Mouse (Mus musculus) embryo, embryonic 10 days (tissue): ENCODE results near the gene Cyth2.

Experiments used
- DNase-seq: peaks from one replicate; pipeline ENCODE4 v3.0.0-alpha.2; 2015; ENCODE audit warnings: low spot score

The Cyth2 gene

DNA sequence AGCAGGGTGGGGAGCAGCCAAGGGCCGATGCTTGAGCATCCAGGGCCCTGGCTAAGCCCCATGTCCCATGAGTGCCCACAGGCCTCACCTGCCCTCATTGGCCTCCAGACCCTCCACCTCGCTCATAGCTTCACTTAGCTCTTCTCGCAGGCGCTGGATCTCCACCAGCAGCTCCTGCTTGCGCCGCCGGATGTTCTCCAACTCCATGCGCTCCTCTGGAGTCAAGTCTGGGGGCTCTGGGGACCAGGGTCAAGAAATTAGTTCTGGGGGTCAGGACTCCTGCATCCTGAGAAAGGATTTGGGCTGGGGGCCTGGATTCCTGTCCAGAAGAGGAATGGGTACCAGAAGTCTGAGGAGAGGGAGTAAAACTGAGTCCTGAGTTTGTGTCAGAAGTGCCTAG lies 1.5 kb downstream of the Cyth2 start:
- no peak for DNase-seq

DNA sequence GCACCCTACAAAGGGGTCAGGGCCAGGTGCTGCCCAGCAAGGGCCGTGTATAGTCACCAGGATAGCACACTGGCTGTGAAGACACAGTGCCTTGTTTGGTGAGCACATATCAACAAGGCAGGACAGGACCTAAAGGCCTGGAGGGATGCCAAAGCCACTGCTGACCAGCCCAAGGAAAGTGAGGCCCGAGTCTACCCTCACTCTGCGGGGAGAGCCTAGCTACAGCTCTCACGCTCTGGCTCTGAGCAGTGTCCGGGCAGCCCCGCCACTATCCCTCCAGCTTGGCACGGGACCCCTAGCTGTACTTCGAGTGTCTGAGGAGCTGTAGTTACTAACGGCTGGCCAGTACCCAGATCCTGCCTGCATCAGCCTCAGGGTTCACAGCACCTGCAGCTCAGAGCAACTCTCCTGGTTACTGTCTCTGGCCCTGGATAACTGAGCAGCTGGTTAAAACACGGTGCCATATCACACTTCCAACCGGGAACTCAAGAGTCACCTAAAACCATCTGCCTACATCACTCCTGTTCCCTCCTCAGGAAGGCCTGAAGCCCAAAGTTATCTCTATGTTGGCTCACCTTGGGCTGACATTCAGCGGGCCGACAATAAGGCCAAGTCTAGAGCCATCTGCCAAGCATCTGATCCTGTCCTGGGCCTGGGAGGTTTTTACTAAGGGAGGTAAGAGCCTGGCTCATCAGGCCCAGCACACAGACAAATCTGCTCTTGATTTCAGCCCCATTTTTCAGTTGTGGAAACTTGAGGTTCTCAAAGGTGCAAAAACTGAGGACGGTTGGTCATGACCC lies 4.9 kb downstream of the Cyth2 start:
- DNase-seq = no peak

DNA sequence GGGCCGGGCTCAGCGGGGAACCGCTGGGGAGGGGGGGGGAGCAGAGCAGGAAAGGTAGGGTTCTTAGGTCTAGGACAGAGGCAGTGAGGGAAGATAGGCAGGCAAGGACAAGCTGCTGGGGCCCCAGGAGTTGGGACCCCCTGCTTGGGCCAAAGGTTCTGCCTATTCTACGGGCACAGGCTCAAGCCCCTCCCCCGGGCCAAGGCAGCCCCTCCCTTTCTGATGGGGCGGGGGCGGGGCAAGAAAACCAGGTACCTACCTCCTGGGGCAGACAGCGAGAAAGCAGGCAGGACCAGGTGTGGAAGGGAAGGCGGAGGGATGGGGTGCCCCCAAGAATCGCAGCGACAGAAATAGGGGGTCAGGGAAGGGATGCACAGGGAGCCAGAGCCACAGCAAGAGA lies 5.9 kb downstream of the Cyth2 start:
- no peak for DNase-seq

DNA sequence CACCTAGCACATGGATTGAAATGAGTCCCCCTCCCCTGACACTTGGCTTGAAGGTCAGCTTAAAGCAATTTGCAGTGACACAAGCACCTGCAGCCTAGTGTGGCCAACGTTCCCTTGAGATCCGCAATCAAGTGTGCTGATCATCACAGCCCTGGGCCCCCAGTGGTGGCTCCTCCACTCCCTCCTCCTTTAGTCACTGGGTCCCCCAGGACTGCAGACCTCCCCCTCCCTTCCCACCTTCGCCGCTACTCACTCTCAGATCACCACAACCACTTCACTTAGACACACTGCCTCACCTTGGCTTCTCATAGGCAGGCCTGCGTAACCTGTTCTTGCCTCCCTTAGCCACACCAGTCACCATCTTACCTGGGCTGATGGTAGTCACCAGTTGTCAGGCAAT lies 8.4 kb downstream of the Cyth2 start:
- DNase-seq = no peak

DNA sequence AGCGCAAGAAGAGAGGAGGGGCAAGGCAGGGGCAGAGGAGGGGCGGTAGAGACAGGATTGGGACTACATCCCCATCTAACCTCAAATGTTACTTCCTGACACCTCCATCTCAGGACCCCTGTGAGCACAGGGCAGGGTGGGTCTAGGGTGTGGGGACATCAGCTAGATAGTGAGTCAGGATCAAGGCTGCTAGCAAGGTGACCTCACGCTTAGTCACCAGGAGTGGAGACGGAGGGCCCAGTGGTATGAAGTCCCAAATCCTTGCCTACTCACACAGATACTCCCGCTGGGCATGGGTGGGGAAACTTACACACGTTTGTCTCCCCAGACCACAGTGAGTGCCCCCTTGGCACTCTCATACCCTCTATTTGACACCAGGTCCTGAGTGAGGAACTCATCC lies 11.8 kb downstream of the Cyth2 start:
- no peak for DNase-seq

DNA sequence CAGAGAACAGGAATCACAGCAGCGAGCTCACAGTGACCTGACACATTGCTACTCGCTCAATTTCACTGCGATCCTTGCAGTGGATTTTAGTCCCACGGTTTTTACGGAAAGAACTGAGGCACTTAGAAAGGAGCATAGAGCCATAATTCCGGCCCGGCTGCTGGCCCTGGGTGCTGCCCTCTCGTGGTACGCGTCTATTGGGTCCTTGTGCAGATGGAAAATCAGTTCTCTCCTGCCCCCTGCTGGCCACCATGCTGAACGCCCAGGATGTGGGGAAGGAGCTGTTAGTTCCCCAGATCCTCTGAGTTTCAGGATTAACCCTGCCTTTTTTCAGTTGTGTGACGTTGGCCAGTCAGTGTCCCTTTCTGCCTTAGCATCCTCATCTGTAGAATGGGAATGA lies 13.0 kb downstream of the Cyth2 start:
- peak; percentile 95 for DNase-seq

DNA sequence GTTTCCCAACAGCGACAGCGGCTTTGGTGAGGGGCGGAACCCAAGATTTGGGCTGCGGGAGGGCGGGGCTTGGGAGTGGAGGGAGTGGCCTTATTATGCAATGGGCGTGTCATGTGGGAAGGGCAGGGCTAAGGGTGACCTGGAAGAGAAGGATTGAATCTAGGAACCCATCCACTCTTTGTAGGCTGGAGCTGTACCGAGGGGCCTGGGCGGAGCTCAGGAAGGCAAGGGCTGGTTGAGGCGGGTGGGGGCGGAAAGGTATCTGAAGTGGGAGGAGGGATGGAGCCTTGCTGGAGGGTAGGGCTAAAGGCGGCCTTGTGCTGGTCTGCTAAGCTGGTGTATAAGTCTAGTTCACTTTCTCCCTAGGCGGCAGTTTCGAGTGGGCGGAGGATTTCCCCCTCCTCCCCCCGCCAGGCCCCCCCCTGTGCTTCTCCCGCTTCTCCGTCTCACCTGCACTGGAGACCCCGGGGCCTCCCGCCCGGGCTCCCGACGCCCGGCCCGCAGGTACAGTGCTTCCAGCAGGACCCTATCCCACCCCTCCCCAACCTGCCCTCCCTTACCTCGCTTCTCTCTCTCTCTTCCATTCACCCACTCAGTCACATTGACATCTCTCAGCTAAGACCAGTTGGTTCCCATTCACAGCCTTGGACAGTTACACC lies 13.7 kb downstream of the Cyth2 start:
- peak; percentile 59 for DNase-seq

DNA sequence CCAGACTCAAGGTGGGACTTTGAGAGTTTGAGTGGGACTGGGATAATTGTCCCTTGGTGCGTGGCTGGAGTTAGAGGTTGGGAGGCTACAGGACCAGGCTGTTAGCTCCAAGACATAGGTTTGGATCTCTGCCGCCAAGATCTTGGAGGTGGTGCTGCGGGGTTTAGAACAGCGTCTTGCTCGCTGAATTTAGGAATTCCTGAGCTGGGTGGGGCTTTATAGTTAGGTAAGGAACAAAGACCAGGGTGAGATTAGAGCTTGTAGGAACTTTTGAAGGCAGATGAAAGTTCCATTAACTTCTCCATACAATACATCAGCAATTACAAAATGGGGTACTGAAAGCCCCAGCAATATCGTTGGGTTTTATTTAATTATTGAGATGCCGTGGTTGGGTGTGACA lies 14.4 kb downstream of the Cyth2 start:
- no peak for DNase-seq

DNA sequence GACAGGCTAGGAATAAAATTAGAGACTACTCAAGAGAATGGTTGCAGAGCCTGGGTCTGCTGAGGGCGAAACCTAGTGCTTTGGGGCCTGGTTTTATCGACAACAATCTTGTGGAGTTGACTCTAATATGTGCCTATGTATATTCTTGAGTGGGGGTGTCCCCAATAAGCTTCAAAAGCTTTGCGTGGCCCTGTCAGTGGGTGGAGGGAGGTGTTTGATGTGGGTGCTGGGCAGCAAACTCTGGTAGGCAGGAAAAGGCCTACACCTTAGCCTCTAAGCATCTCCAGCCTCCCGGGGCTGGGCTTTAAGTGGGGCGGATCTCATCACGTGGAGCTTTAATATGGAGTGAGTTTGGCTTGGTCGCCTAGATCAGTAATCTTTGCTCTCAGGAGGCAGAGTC lies 15.4 kb downstream of the Cyth2 start:
- DNase-seq = no peak

DNA sequence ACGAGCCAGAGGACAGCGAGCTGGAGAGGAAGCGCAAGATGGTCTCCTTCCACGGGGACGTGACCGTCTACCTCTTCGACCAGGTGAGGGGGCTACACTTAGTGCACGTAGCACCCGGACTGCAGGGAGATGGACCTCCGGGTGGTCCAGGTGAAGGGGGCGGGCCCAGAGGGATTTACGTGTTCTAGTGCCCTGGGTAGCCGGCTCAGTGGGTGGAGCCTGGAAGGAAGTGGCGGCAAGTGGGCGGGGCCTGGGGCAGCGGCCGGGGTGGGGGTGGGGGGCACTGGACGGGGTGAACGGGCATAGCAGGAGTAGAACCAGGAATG lies 15.9 kb downstream of the Cyth2 start:
- no peak for DNase-seq

DNA sequence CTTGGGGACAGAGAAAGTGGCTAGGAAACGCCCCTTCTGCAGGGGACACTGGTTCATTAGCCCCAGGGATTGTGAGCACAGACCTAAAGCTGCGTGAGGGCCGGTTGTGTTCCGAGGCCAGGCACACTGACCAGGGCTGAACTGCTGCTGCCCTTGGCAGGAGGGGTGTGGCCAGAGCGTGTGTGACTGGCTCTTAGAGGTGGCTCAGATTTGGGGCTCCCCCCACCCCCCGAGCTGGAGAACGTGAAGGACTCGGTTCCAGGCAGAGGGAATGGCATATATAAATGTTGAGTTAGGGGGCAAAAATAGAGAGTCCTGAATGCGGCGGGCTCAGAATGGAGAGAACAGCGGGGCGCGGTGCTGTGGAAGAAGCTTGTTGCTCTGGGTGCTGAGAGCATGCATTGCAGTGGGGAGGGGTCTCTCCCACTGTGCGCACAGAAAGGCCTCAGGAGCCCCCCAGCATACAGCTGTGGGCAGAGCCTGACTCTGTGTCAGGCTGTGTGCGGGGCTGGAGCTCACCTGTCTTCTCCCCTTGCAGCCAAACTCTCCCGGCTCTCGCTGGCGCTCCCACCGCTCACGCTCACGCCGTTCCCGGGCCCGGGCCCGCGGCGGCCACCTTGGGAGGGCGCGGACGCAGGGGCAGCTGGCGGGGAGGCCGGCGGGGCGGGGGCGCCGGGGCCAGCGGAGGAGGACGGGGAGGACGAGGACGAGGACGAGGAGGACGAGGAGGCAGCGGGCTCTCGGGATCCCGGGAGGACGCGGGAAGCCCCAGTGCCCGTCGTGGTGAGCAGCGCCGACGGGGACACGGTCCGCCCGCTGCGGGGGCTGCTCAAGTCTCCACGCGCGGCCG lies 16.5 kb downstream of the Cyth2 start:
- no peak for DNase-seq

DNA sequence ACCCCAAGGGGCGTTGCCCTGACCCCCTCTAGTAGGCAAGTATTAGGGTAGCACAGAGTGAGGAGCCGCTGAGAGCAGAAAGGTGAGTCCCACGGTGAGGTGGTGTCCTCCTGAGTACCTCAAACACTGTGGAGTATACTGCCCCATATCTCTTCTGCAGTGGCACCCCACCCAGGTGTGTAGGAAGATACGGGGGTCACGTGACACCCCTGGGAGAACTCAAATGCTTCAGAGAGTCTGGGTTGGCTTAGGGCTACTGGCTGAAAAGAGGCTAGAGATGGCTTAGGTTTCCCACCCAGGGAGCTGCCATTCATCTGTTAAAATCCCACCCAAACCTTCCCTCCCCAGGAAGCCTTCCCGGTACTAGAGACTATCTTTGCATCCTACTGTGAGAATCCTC lies 17.4 kb downstream of the Cyth2 start:
- DNase-seq = no peak

DNA sequence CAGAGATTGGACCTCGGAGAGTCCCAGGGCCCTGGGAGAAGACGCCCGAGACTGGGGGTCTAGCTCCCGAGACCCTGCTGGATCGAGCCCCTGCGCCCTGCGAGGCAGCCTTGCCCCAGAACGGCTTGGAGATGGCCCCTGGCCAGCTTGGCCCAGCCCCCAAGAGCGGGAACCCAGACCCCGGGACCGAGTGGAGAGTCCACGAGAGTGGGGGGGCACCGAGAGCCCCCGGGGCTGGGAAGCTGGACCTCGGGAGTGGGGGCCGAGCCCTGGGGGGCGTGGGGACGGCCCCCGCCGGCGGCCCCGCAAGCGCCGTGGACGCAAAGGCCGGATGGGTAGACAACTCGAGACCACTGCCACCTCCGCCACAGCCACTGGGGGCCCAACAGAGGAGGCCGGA lies 19.4 kb downstream of the Cyth2 start:
- DNase-seq = no peak

DNA sequence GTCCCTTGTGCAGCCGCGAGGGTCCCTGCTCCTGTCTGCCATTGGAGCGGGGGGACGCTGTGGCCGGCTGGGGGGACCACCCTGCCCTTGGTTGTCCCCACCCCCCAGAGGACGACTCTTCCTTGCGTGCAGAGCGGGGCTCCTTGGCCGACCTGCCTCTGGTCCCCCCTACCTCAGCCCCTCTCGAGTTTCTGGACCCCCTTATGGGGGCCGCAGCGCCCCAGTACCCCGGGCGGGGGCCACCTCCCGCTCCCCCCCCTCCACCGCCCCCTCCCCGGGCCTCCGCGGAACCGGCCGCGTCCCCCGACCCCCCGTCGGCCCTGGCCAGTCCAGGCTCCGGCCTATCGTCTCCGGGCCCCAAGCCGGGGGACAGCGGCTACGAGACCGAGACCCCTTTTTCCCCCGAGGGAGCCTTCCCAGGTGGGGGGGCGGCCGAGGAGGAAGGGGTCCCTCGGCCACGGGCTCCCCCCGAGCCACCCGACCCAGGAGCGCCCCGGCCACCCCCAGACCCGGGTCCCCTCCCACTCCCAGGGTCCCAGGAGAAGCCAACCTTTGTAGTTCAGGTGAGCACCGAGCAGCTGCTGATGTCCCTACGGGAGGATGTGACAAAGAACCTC lies 20.3 kb downstream of the Cyth2 start:
- no peak for DNase-seq

DNA sequence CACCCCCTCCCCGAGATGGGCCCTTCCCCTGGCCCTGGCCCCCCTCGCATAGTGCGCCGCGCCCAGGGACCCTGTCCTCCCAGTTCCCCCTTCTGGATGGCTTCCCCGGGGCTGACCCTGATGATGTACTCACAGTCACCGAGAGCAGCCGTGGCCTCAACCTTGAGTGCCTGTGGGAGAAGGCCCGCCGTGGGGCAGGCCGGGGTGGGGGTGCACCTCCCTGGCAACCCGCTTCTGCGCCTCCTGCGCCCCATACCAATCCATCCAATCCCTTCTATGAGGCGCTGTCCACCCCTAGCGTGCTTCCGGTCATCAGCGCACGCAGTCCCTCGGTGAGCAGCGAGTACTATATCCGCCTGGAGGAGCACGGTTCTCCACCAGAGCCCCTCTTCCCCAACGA lies 21.1 kb downstream of the Cyth2 start:
- DNase-seq = no peak

DNA sequence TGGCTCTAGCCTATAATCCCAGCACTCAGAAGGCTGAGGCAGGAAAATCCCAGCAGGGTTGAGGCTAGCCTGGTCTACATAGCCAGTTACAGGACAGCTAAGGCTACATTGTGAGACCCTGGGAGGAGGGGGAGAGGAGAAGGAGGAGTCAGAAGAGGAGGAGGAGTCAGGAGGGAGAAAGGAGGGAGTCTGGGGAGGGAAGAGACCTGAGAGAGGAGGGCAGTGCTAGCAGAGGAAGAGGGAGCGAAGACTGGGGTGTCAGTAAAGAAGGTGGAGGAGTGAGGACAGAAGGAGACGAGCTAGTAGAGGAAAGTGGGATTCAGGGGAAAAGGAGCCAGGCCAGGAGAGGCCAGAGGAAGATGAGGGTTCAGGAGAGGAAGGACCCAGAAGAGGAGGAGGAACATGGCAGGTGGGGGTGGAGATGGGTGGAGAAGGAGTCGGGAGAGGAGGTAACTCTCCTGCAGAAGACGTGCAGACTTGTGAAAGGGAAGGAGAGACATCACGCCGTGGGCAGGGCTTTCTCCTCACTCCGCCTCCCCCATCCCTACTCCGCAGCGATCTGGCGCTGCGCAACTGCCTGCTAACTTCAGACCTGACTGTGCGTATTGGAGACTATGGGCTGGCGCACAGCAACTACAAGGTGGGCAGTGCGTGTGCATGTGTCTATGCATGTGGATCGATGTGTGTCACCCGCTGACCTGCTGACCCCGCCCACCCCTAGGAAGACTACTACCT lies 22.5 kb downstream of the Cyth2 start:
- DNase-seq = no peak

DNA sequence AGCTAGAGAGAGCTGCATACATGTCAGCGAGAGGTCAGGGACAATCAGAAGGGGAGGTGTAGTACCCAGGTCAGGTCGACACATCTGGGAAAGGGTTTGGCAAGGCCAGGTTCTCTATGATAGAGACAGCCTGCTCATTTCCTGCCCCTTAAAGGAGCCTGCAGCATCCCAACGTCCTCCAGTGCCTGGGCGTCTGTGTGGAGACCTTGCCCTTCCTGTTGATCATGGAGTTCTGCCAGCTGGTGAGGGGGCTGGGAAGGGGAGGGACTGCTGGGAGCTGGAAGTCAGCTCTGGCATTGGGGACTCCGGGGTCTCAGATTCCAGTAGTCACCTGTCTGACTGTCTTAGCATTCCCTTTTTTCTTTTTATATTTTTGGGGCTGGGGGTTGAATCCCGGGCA lies 23.7 kb downstream of the Cyth2 start:
- no peak for DNase-seq

DNA sequence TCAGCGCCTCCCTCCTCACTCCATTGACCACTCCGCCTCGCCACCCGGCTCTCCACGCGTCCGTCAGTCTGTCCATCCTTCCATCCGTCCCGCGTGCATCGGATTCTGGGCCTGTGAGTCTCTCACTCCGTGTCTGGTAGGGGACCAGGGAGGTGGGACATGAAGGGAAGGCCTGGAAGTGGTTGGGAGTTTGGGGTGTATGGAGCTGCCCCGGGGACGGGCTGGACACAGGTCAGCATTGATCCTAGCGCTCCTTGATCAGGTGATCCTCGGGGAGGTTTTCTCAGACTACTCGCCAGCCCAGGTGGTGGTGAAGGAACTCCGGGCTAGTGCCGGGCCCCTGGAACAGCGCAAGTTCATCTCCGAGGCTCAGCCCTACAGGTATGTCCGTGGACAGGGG lies 26.7 kb downstream of the Cyth2 start:
- no peak for DNase-seq

DNA sequence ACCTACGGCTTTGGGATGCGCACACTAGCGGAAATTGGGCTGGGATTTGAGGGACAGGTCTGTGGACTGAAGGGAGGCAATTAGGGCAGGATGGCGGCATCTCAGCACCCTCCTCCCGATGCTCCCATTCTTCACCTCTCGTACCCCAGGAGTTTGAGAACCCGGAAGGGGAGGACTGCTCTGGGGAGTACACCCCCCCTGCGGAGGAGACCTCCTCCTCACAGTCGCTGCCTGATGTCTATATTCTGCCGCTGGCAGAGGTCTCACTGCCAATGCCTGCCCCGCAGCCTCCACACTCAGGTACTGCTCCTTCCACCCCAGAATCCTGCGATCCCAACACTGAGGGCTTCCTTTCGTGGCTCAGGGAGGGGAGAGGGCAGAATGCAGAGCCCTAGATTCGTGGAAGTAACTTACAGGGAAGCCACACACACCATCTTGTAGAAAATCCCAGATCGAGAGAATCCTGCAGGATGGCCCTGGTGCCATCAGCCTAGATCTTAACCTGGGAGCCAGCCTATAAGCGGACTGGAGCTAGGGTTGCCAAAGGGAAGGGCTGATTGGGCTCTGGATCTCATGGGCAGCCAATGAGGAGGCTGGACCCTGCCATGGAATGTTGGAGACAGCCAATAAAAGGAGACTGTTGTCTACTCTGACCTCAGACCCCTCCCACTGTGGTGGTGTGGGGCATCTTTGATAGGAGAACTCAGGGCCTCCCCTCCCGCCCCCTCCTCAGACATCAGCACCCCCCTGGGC lies 27.5 kb downstream of the Cyth2 start:
- DNase-seq = peak; percentile 89

DNA sequence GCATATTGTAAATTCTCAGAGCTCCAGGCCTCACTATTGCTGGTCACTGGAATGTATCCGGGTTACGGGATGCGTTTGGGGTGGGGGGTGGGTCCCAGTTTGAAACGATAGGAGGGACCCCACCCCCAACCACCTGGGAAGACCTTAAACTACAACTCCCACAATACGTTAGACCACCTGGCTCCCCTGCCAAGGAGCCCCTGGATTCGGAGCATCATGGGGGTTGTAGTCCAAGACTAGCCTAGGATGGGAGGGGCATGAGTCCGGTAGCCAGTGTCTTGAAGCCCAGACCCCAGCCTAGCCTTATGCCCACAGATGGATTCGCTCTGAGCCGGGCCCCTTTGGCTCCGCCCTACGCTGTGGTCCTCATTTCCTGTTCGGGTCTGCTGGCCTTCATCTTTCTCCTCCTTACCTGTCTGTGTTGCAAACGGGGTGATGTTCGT lies 28.2 kb downstream of the Cyth2 start:
- DNase-seq = peak; percentile 95
